Mouse (Mus musculus): ENCODE results near the gene Rsph6a. TPM values are rescaled to one million over a fixed set of nuclear protein-coding genes. Genes with fewer than 3 reads are reported as not detected.

Gene Rsph6a
- not detected in 2 replicates for polyA plus RNA-seq (2015; fragmentation: Nextera tagmentation; extraction: Ambion mirVana)

GRCm38 (mm10) chr7:19054047-19054776, at the start of gene Rsph6a:
TSS of gene Rsph6a (plus strand) at chr7:19054690.
- Histone ChIP-seq H3K36me3 (peaks cover 56% of the 10 kb centered on the region), H3K4me1 (replicated peaks) (no peaks in the 10 kb centered on the region), H3K9me3 (replicated peaks) (0 out of 2 replicates have a peak, but pooled peaks cover 4% of the 10 kb centered on the region), H3K27me3 (no peaks in the 10 kb centered on the region; the same call in 1 of the 2 replicates), H3K4me2 (no peak within 1 kb of the TSS), H3K27ac (no peak within 1 kb of the TSS), H3K4me3 (replicated peaks) (no peak within 1 kb of the TSS), H3K9ac (no peak within 1 kb of the TSS)
- ATAC-seq (ENCODE audit: low read depth) (no peak), DNase-seq (no peak)
- WGBS (ENCODE audit: insufficient replicate concordance), result 55% methylated on average over 33 of the region's 33 CpGs

GRCm38 (mm10) chr7:19005417-19006121, 48.9 kb upstream of the Rsph6a start:
- H3K4me3 ChIP-seq (replicated peaks), result peak overlapping the region; percentile 84
- DNase-seq (no peak), ATAC-seq (ENCODE audit: low read depth) (no peak)
- H3K9me3 ChIP-seq (replicated peaks), result no peaks in the 10 kb centered on the region
- H3K9ac ChIP-seq, result peak overlapping the region; percentile 90
- H3K4me1 ChIP-seq (replicated peaks), result peaks cover 77% of the 10 kb centered on the region
- WGBS (ENCODE audit: insufficient replicate concordance), result 77% methylated on average over 34 of the region's 34 CpGs
- peak overlapping the region; percentile 99 for H3K4me2 ChIP-seq
- H3K27me3 ChIP-seq, result no peaks in the 10 kb centered on the region
- peaks cover 18% of the 10 kb centered on the region for H3K36me3 ChIP-seq
- no peak overlapping the region for H3K27ac ChIP-seq

GRCm38 (mm10) chr7:19006476-19006875, 48.0 kb upstream of the Rsph6a start:
- Histone ChIP-seq H3K9ac (0 out of 2 replicates have a peak overlapping the region, but pooled peaks have one; percentile 9), H3K4me1 (replicated peaks) (peaks cover 72% of the 10 kb centered on the region), H3K36me3 (peaks cover 18% of the 10 kb centered on the region), H3K9me3 (replicated peaks) (no peaks in the 10 kb centered on the region), H3K27ac (peak overlapping the region; percentile 48; the same call in 1 of the 2 replicates), H3K27me3 (no peaks in the 10 kb centered on the region), H3K4me2 (peak overlapping the region; percentile 99), H3K4me3 (replicated peaks) (peak overlapping the region; percentile 84)
- 4% methylated on average over 12 of the region's 12 CpGs for WGBS (ENCODE audit: insufficient replicate concordance)
- ATAC-seq (ENCODE audit: low read depth), result no peak
- peak; percentile 70 for DNase-seq

- ATAC-seq (ENCODE audit: low read depth), result peak; percentile 4
- H3K27me3 ChIP-seq, result 0 out of 2 replicates have a peak, but pooled peaks cover 2% of the 10 kb centered on the region
- H3K27ac ChIP-seq, result peak overlapping the region; percentile 63
- peak overlapping the region; percentile 99 for H3K4me2 ChIP-seq
- no peak for DNase-seq
- H3K36me3 ChIP-seq, result peaks cover 18% of the 10 kb centered on the region
- H3K4me3 ChIP-seq (replicated peaks), result 0 out of 2 replicates have a peak overlapping the region, but pooled peaks have one; percentile 21
- H3K9me3 ChIP-seq (replicated peaks), result no peaks in the 10 kb centered on the region
- peaks cover 72% of the 10 kb centered on the region for H3K4me1 ChIP-seq (replicated peaks)
- 0 out of 2 replicates have a peak overlapping the region, but pooled peaks have one; percentile 7 for H3K9ac ChIP-seq
- 67% methylated on average over 13 of the region's 13 CpGs for WGBS (ENCODE audit: insufficient replicate concordance)
Observed at GRCm38 (mm10) chr7:19007026-19007977, 47.2 kb upstream of the Rsph6a start.

GRCm38 (mm10) chr7:19010581-19010980, 43.9 kb upstream of the Rsph6a start:
- peaks cover 58% of the 10 kb centered on the region for H3K4me1 ChIP-seq (replicated peaks)
- H3K4me3 ChIP-seq (replicated peaks), result no peak overlapping the region
- H3K27ac ChIP-seq, result peak overlapping the region; percentile 34
- no peak overlapping the region for H3K9ac ChIP-seq
- WGBS (ENCODE audit: insufficient replicate concordance), result 63% methylated on average over 7 of the region's 7 CpGs
- peak; percentile 3; the same call in 1 of the 2 replicates for ATAC-seq (ENCODE audit: low read depth)
- H3K36me3 ChIP-seq, result peaks cover 20% of the 10 kb centered on the region
- no peak overlapping the region for H3K4me2 ChIP-seq
- no peak for DNase-seq
- peaks cover 15% of the 10 kb centered on the region; the same call in 1 of the 2 replicates for H3K27me3 ChIP-seq
- no peaks in the 10 kb centered on the region for H3K9me3 ChIP-seq (replicated peaks)

GRCm38 (mm10) chr7:19012025-19012621, 42.4 kb upstream of the Rsph6a start:
- peak overlapping the region; percentile 62 for H3K9ac ChIP-seq
- peaks cover 43% of the 10 kb centered on the region for H3K4me1 ChIP-seq (replicated peaks)
- H3K9me3 ChIP-seq (replicated peaks), result no peaks in the 10 kb centered on the region
- H3K4me3 ChIP-seq (replicated peaks), result peak overlapping the region; percentile 38
- H3K4me2 ChIP-seq, result peak overlapping the region; percentile 60
- 3% methylated on average over 31 of the region's 31 CpGs for WGBS (ENCODE audit: insufficient replicate concordance)
- peak overlapping the region; percentile 78 for H3K27ac ChIP-seq
- ATAC-seq (ENCODE audit: low read depth) (peak; percentile 34), DNase-seq (no peak)
- H3K36me3 ChIP-seq, result peaks cover 10% of the 10 kb centered on the region
- peaks cover 15% of the 10 kb centered on the region; the same call in 1 of the 2 replicates for H3K27me3 ChIP-seq

- WGBS (ENCODE audit: insufficient replicate concordance), result 14% methylated on average over 2 of the region's 2 CpGs
Observed at GRCm38 (mm10) chr7:19012882-19013281, 41.6 kb upstream of the Rsph6a start.

GRCm38 (mm10) chr7:19014452-19014851, 40.0 kb upstream of the Rsph6a start:
- Histone ChIP-seq H3K9ac (no peak overlapping the region), H3K4me2 (no peak overlapping the region), H3K9me3 (replicated peaks) (no peaks in the 10 kb centered on the region), H3K27ac (no peak overlapping the region), H3K4me1 (replicated peaks) (peaks cover 29% of the 10 kb centered on the region), H3K36me3 (peaks cover 9% of the 10 kb centered on the region; the same call in 1 of the 2 replicates), H3K4me3 (replicated peaks) (no peak overlapping the region), H3K27me3 (peaks cover 17% of the 10 kb centered on the region; the same call in 1 of the 2 replicates)
- ATAC-seq (ENCODE audit: low read depth) (no peak), DNase-seq (no peak)
- WGBS (ENCODE audit: insufficient replicate concordance), result 62% methylated on average over 15 of the region's 15 CpGs

More at GRCm38 (mm10) chr7:19012882-19013281, 41.6 kb upstream of the Rsph6a start:
- Histone ChIP-seq H3K4me2 (peak overlapping the region; percentile 60), H3K4me3 (replicated peaks) (no peak overlapping the region), H3K9me3 (replicated peaks) (no peaks in the 10 kb centered on the region), H3K27me3 (peaks cover 15% of the 10 kb centered on the region; the same call in 1 of the 2 replicates), H3K36me3 (peaks cover 9% of the 10 kb centered on the region; the same call in 1 of the 2 replicates), H3K27ac (peak overlapping the region; percentile 78; the same call in 1 of the 2 replicates), H3K9ac (0 out of 2 replicates have a peak overlapping the region, but pooled peaks have one; percentile 62), H3K4me1 (replicated peaks) (peaks cover 37% of the 10 kb centered on the region)
- ATAC-seq (ENCODE audit: low read depth) (peak; percentile 58), DNase-seq (no peak)

GRCm38 (mm10) chr7:19016042-19016441, 38.4 kb upstream of the Rsph6a start:
- DNase-seq, result no peak
- ATAC-seq (ENCODE audit: low read depth), result no peak

GRCm38 (mm10) chr7:19017909-19018308, 36.6 kb upstream of the Rsph6a start:
- H3K36me3 ChIP-seq, result peaks cover 9% of the 10 kb centered on the region; the same call in 1 of the 2 replicates
- DNase-seq (no peak), ATAC-seq (ENCODE audit: low read depth) (no peak)
- peaks cover 44% of the 10 kb centered on the region for H3K27me3 ChIP-seq
- no peak overlapping the region for H3K4me3 ChIP-seq (replicated peaks)
- H3K4me2 ChIP-seq, result no peak overlapping the region
- H3K27ac ChIP-seq, result no peak overlapping the region
- H3K4me1 ChIP-seq (replicated peaks), result peaks cover 7% of the 10 kb centered on the region; the same call in 1 of the 2 replicates
- WGBS (ENCODE audit: insufficient replicate concordance), result 67% methylated on average over 7 of the region's 7 CpGs
- H3K9me3 ChIP-seq (replicated peaks), result no peaks in the 10 kb centered on the region
- H3K9ac ChIP-seq, result no peak overlapping the region

More at GRCm38 (mm10) chr7:19016042-19016441, 38.4 kb upstream of the Rsph6a start:
- H3K4me1 ChIP-seq (replicated peaks), result peaks cover 18% of the 10 kb centered on the region
- no peak overlapping the region; the same call in 1 of the 2 replicates for H3K27ac ChIP-seq
- H3K4me3 ChIP-seq (replicated peaks), result no peak overlapping the region
- 69% methylated on average over 4 of the region's 4 CpGs for WGBS (ENCODE audit: insufficient replicate concordance)
- H3K9ac ChIP-seq, result no peak overlapping the region
- no peaks in the 10 kb centered on the region for H3K9me3 ChIP-seq (replicated peaks)
- peaks cover 33% of the 10 kb centered on the region for H3K27me3 ChIP-seq
- H3K4me2 ChIP-seq, result no peak overlapping the region
- H3K36me3 ChIP-seq, result peaks cover 9% of the 10 kb centered on the region; the same call in 1 of the 2 replicates

Data from liver, embryonic 13.5 days (tissue).